Mouse (Mus musculus): Measurements from ENCODE around the gene Esr1. TPM values are rescaled to one million over a fixed set of nuclear protein-coding genes. Genes with fewer than 3 reads are reported as not detected.
A peak's percentile ranks its signal among the peaks of the same experiment; 100 is the strongest.
"Not testable (repeated sequence)": the region's sequence is repeated elsewhere in the genome, so short reads cannot be mapped to it uniquely, and the experiment has no call there.

Gene Esr1
- polyA plus RNA-seq, 1 experiment from 2014 or later, result 0.63 TPM

DNA sequence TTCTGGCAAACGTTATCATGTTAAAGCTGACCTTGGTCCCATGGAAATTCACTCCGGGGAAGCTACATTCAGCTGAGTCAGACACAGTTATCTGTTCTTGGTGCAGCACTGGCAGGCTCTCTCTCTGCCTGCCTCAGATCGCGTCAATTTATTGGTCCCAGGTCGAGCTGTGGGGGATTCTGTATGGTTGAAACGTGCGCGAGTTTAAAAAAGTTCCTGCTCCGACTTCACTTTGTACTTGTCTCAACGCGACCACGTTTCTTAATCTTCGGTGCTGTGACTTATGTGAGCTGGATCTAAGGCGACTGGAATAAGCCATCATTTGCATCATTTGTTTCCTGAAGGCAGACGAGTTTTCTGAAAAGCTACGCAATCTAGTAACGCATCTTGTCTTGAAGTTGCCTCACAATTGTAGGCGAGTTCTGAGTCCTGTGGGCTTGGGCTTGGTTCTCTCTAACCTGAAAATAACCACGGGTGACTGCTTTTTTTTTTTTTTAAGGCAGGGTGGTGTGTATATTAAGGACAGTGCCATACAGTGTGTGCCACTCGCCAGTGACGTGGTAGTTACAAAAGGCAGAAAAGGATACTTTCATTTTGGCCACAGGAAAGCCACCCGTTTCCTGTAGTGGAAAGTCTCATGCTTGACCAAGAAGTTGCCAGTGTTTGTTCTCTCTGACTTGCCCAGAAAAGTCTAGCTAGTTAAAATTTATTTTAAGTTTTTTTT is 1.1 kb downstream of the Esr1 start:
- H3K36me3 ChIP-seq (ENCODE audit: control insufficient read depth, insufficient read depth, low read length), result no peaks in the 10 kb centered on the region
- H3K4me2 ChIP-seq (ENCODE audit: low read length), result peak overlapping the region; percentile 29
- H3K4me1 ChIP-seq (ENCODE audit: control insufficient read depth, insufficient read depth, low read depth, low read length), result no peaks in the 10 kb centered on the region
- H3K27ac ChIP-seq (ENCODE audit: low read depth, low read length), result no peak overlapping the region
- H3K9me3 ChIP-seq (ENCODE audit: control insufficient read depth, low read length), result no peaks in the 10 kb centered on the region
- no peak overlapping the region for H3K4me3 ChIP-seq (ENCODE audit: low read length)
- H3K9ac ChIP-seq (ENCODE audit: low read depth, low read length), result no peak overlapping the region
- 78% methylated on average over 22 of the region's 22 CpGs for WGBS
- no peak; the same call in 1 of the 2 replicates for ATAC-seq
- no peaks in the 10 kb centered on the region for H3K27me3 ChIP-seq (replicated peaks; ENCODE audit: control insufficient read depth, insufficient read depth, low read length)

DNA sequence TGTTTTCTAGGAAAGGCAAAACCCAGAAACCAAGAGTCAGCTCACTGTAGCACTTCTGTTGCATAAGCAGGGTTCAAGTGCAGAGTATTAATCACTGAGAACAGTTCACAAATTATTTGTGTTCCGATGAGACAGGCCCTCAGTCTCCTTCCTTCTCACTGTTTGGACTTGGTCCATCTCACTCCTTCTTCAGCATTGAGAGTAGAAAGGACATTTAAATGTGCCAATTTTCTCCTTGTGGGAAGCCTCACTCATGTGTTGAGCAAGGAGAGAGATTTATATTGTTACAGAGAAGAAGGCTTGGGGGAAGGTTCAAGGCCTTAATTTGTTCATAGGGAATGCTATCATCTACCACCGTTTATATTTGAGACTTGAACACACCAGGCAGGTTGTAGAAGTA is 6.6 kb downstream of the Esr1 start:
- no peaks in the 10 kb centered on the region for H3K9me3 ChIP-seq (ENCODE audit: control insufficient read depth, low read length)
- no peaks in the 10 kb centered on the region for H3K27me3 ChIP-seq (replicated peaks; ENCODE audit: control insufficient read depth, insufficient read depth, low read length)
- 78% methylated on average over 2 of the region's 2 CpGs for WGBS
- no peaks in the 10 kb centered on the region for H3K4me1 ChIP-seq (ENCODE audit: control insufficient read depth, insufficient read depth, low read depth, low read length)
- no peak overlapping the region for H3K9ac ChIP-seq (ENCODE audit: low read depth, low read length)
- no peak overlapping the region for H3K27ac ChIP-seq (ENCODE audit: low read depth, low read length)
- H3K4me2 ChIP-seq (ENCODE audit: low read length), result no peak overlapping the region
- ATAC-seq, result no peak
- no peaks in the 10 kb centered on the region for H3K36me3 ChIP-seq (ENCODE audit: control insufficient read depth, insufficient read depth, low read length)
- no peak overlapping the region for H3K4me3 ChIP-seq (ENCODE audit: low read length)

DNA sequence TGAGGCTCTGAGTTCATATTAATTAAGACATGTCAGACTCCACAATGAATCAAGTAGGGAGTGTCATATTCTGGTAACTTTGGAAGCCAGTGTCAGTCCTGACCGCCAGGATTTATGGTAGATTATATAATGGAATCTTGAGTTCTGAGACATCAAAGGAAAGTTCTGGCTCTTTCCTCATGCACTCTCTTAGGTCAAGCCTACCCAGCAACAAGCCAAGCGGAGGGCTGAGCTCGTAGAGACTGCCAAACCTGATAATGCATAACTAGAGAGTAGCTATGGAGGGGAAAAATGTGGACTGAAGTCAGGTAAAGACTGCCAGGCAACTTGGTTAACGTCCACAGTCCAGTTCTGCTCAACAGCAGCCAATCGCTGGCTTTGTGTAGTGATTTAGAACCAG is 7.3 kb downstream of the Esr1 start:
- H3K36me3 ChIP-seq (ENCODE audit: control insufficient read depth, insufficient read depth, low read length), result no peaks in the 10 kb centered on the region
- no peak overlapping the region for H3K27ac ChIP-seq (ENCODE audit: low read depth, low read length)
- H3K9me3 ChIP-seq (ENCODE audit: control insufficient read depth, low read length), result no peaks in the 10 kb centered on the region
- 77% methylated on average over 5 of the region's 5 CpGs for WGBS
- no peak for ATAC-seq
- no peak overlapping the region for H3K9ac ChIP-seq (ENCODE audit: low read depth, low read length)
- no peak overlapping the region for H3K4me3 ChIP-seq (ENCODE audit: low read length)
- H3K4me2 ChIP-seq (ENCODE audit: low read length), result no peak overlapping the region
- H3K27me3 ChIP-seq (replicated peaks; ENCODE audit: control insufficient read depth, insufficient read depth, low read length), result no peaks in the 10 kb centered on the region
- no peaks in the 10 kb centered on the region for H3K4me1 ChIP-seq (ENCODE audit: control insufficient read depth, insufficient read depth, low read depth, low read length)

DNA sequence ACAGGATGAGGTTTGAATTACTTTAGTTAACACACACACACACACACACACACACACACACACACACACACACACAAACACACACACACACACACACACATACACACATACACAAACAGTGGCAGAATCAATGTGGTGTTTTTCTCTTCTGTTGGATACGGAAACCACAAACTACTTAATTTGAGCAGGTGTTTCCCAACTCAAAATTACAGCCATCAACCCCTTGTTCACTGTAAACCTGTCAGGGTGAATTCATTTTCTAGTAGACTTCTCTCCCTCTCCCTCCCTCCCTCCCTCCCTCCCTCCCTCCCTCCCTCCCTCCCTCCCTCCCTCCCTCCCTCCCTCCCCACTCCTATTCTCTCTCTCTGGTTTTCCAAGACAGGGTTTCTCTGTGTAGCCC is 8.0 kb downstream of the Esr1 start:
- H3K4me3 ChIP-seq (ENCODE audit: low read length); H3K27ac ChIP-seq (ENCODE audit: low read depth, low read length); H3K9me3 ChIP-seq (ENCODE audit: control insufficient read depth, low read length); H3K9ac ChIP-seq (ENCODE audit: low read depth, low read length); H3K27me3 ChIP-seq (replicated peaks; ENCODE audit: control insufficient read depth, insufficient read depth, low read length); ATAC-seq; H3K4me2 ChIP-seq (ENCODE audit: low read length); H3K36me3 ChIP-seq (ENCODE audit: control insufficient read depth, insufficient read depth, low read length); H3K4me1 ChIP-seq (ENCODE audit: control insufficient read depth, insufficient read depth, low read depth, low read length): not testable (repeated sequence)
- WGBS, result 92% methylated on average over 1 of the region's 1 CpGs

DNA sequence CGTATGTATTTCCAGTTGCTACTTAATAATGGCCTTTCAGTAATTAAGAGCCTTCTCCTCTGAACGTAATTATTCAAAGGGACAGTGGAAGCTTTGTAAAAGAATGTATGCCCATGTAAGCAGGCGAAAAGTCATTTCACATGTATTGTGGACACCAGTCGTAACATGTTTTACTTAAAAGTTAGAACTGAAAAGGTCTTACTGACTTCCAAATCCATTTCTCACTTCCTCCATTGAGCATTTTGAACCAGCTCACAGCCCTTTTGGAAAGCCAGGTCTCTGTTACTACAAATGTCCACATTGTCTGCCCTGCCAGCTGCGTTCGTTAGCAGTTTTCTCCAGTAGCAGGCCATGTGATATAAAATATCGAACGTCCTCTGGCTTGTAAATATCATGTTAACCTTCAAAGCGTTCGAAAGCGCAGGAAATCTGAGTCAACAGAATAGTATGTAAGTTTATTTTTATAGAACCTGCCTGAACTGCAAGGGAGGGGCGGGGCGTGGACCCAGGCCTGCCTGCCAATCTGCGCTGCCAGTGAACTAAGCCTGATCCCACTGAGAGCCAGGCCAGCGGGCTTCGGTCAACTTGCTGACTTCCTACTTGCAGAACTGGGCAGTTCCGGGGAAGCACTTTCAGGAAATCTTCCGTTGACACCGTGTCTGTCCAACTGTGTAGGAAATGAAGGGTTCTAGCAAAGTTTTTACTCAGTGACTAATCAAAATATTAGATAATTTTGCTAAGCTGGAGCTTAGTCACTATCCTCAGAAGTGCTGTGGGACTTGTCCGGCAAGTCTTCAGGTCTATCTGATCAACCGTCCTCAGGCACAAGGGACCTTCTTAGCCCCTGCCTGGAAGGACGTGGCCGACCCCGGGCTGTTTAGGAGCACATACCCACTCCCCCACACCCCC is 9.5 kb downstream of the Esr1 start:
- H3K9me3 ChIP-seq (ENCODE audit: control insufficient read depth, low read length), result no peaks in the 10 kb centered on the region
- no peaks in the 10 kb centered on the region for H3K36me3 ChIP-seq (ENCODE audit: control insufficient read depth, insufficient read depth, low read length)
- no peak for ATAC-seq
- H3K4me1 ChIP-seq (ENCODE audit: control insufficient read depth, insufficient read depth, low read depth, low read length), result no peaks in the 10 kb centered on the region
- no peak overlapping the region for H3K4me3 ChIP-seq (ENCODE audit: low read length)
- no peak overlapping the region for H3K4me2 ChIP-seq (ENCODE audit: low read length)
- no peak overlapping the region for H3K9ac ChIP-seq (ENCODE audit: low read depth, low read length)
- H3K27me3 ChIP-seq (replicated peaks; ENCODE audit: control insufficient read depth, insufficient read depth, low read length), result no peaks in the 10 kb centered on the region
- WGBS, result 84% methylated on average over 24 of the region's 24 CpGs
- H3K27ac ChIP-seq (ENCODE audit: low read depth, low read length), result no peak overlapping the region

DNA sequence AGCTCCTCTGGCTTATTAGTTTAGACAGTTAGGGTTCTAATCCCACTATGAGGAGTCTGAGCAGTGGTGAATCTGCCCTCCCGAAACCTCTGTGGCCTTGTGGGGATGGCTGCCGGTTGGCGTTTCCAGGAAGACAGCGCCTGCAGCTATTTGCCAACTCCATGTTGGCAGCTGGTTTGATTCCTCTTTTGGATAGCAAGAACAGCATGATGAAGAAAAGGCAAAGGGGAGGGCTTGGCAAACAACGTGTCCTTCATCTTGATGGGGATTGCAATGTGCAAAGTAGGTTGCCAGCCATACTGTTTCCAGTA is 10.1 kb downstream of the Esr1 start:
- Histone ChIP-seq H3K9ac (ENCODE audit: low read depth, low read length) (no peak overlapping the region), H3K27me3 (replicated peaks; ENCODE audit: control insufficient read depth, insufficient read depth, low read length) (no peaks in the 10 kb centered on the region), H3K4me3 (ENCODE audit: low read length) (no peak overlapping the region), H3K36me3 (ENCODE audit: control insufficient read depth, insufficient read depth, low read length) (no peaks in the 10 kb centered on the region), H3K9me3 (ENCODE audit: control insufficient read depth, low read length) (no peaks in the 10 kb centered on the region), H3K4me1 (ENCODE audit: control insufficient read depth, insufficient read depth, low read depth, low read length) (no peaks in the 10 kb centered on the region), H3K4me2 (ENCODE audit: low read length) (no peak overlapping the region), H3K27ac (ENCODE audit: low read depth, low read length) (no peak overlapping the region)
- 84% methylated on average over 5 of the region's 5 CpGs for WGBS
- ATAC-seq, result no peak

DNA sequence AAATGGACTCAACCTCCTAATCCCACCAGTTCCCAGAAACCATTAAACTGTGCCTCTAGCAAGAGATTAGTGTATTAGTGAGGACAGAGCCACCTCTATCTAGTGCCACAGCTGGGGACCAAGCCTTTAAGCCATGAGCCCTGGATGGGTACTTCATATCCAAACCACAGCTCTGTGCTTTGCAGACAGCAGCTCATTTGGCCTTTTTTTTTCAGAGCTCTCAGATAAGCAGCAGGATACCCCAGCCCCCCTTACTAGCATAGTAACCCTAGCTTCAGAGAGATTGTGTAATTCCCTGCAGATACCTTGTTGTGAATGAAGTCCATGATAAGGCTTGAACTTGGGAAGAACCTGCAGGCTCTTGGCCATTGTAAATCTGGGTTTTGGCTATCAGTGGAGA is 11.9 kb downstream of the Esr1 start:
- no peak for ATAC-seq
- no peaks in the 10 kb centered on the region for H3K27me3 ChIP-seq (replicated peaks; ENCODE audit: control insufficient read depth, insufficient read depth, low read length)
- no peak overlapping the region for H3K27ac ChIP-seq (ENCODE audit: low read depth, low read length)
- H3K9me3 ChIP-seq (ENCODE audit: control insufficient read depth, low read length), result no peaks in the 10 kb centered on the region
- H3K4me1 ChIP-seq (ENCODE audit: control insufficient read depth, insufficient read depth, low read depth, low read length), result no peaks in the 10 kb centered on the region
- no peak overlapping the region for H3K9ac ChIP-seq (ENCODE audit: low read depth, low read length)
- H3K4me3 ChIP-seq (ENCODE audit: low read length), result no peak overlapping the region
- H3K4me2 ChIP-seq (ENCODE audit: low read length), result no peak overlapping the region
- no peaks in the 10 kb centered on the region for H3K36me3 ChIP-seq (ENCODE audit: control insufficient read depth, insufficient read depth, low read length)

DNA sequence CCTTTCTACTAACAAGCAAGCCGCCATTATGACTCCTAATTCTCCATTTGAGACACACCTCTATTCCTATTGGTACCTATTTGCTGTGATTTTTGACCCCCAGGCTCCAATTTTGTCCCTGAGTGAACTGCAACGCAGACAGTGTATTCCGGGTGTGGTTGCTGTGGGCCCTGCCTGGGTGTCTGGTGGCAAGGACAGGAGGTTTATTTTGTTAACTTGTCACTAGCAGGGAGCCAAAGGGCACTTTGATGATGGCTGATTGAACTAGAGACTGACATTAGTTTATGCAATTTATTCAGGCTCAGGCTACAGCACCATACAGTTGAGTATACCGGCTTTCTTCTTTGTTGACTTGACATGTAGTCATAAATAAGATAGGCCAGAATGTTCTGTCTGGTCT is 13.2 kb downstream of the Esr1 start:
- no peaks in the 10 kb centered on the region for H3K4me1 ChIP-seq (ENCODE audit: control insufficient read depth, insufficient read depth, low read depth, low read length)
- H3K4me3 ChIP-seq (ENCODE audit: low read length), result no peak overlapping the region
- H3K27me3 ChIP-seq (replicated peaks; ENCODE audit: control insufficient read depth, insufficient read depth, low read length), result no peaks in the 10 kb centered on the region
- no peak overlapping the region for H3K4me2 ChIP-seq (ENCODE audit: low read length)
- H3K27ac ChIP-seq (ENCODE audit: low read depth, low read length), result no peak overlapping the region
- ATAC-seq, result no peak
- H3K36me3 ChIP-seq (ENCODE audit: control insufficient read depth, insufficient read depth, low read length), result no peaks in the 10 kb centered on the region
- 99% methylated on average over 4 of the region's 4 CpGs for WGBS
- no peak overlapping the region for H3K9ac ChIP-seq (ENCODE audit: low read depth, low read length)
- no peaks in the 10 kb centered on the region for H3K9me3 ChIP-seq (ENCODE audit: control insufficient read depth, low read length)

DNA sequence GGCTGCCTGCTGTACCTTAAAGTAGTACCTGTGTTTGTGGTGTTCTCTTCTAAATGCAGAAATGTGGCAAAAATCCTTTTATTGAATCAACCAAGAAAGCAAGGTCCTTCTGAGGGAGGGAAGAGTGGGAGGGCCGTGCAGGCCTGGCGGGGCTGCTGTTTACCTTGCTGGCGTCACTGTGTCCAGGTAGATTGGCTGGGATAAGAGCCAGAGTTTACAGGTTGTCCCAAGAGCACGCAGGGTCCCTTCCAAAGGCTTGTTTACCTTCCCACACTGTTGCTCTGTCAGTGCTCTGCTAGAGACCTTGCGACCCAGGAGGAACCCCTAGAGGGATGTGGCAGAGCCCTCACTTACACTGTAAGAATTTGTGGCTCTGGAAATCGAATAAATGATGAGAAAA is 13.9 kb downstream of the Esr1 start:
- H3K4me3 ChIP-seq (ENCODE audit: low read length), result no peak overlapping the region
- no peaks in the 10 kb centered on the region for H3K36me3 ChIP-seq (ENCODE audit: control insufficient read depth, insufficient read depth, low read length)
- no peak overlapping the region for H3K9ac ChIP-seq (ENCODE audit: low read depth, low read length)
- ATAC-seq, result no peak
- no peak overlapping the region for H3K4me2 ChIP-seq (ENCODE audit: low read length)
- H3K27me3 ChIP-seq (replicated peaks; ENCODE audit: control insufficient read depth, insufficient read depth, low read length), result no peaks in the 10 kb centered on the region
- no peak overlapping the region for H3K27ac ChIP-seq (ENCODE audit: low read depth, low read length)
- no peaks in the 10 kb centered on the region for H3K4me1 ChIP-seq (ENCODE audit: control insufficient read depth, insufficient read depth, low read depth, low read length)
- no peaks in the 10 kb centered on the region for H3K9me3 ChIP-seq (ENCODE audit: control insufficient read depth, low read length)
- 80% methylated on average over 6 of the region's 6 CpGs for WGBS
